Mouse (Mus musculus) heart, postnatal 0 days (tissue): ENCODE results near the gene Tbx4. TPM values are rescaled to one million over a fixed set of nuclear protein-coding genes. Genes with fewer than 3 reads are reported as not detected.

Experiments
- ATAC-seq: fragments of 200-750 bp; cut with Nextera tagmentation; 2 replicates; pipeline ENCODE4 v1.8.0; 2017; ENCODE audit warnings: low read depth, moderate number of reproducible peaks, moderate library complexity; ENCODE audit not compliant: insufficient read depth
- DNase-seq: peaks from one replicate; pipeline ENCODE4 v3.0.0-alpha.2; 2016; ENCODE audit warnings: low spot score
- H3K27ac ChIP-seq: fragments of 300-500 bp; sonication (generic); 2 replicates; pipeline ENCODE4 v1.5.1; 2014; ENCODE audit warnings: low read depth, mild to moderate bottlenecking
- H3K27me3 ChIP-seq: fragments of 300-500 bp; sonication (generic); 2 replicates; pipeline ENCODE4 v1.6.1; 2014; ENCODE audit warnings: low read length, mixed read lengths; ENCODE audit not compliant: control insufficient read depth, insufficient read depth
- H3K36me3 ChIP-seq: fragments of 300-500 bp; sonication (generic); replicated peaks from 2 replicates; pipeline ENCODE4 v1.6.1; 2014; ENCODE audit warnings: low read length, mixed read lengths; ENCODE audit not compliant: control insufficient read depth, insufficient read depth
- H3K4me1 ChIP-seq: fragments of 300-500 bp; sonication (generic); 2 replicates; pipeline ENCODE4 v1.6.1; 2014; ENCODE audit warnings: antibody characterized with exemption; ENCODE audit not compliant: control insufficient read depth, insufficient read depth
- H3K4me2 ChIP-seq: fragments of 300-500 bp; sonication (generic); 2 replicates; pipeline ENCODE4 v1.6.1; 2014; ENCODE audit warnings: low read depth, mild to moderate bottlenecking, low read length, moderate library complexity
- H3K4me3 ChIP-seq: fragments of 300-500 bp; sonication (generic); 2 replicates; pipeline ENCODE4 v1.5.1; 2014; ENCODE audit warnings: low read depth, low read length
- H3K9ac ChIP-seq: fragments of 300-500 bp; sonication (generic); replicated peaks from 2 replicates; pipeline ENCODE4 v1.6.1; 2014; ENCODE audit warnings: low read depth, low read length, mixed read lengths
- H3K9me3 ChIP-seq: fragments of 300-500 bp; sonication (generic); replicated peaks from 2 replicates; pipeline ENCODE4 v1.6.1; 2016; ENCODE audit warnings: low read length; ENCODE audit not compliant: control insufficient read depth
- CTCF ChIP-seq: IDR thresholded peaks from 2 replicates; pipeline ENCODE4 v1.5.1; 2016; ENCODE audit warnings: antibody characterized with exemption, control low read depth, low read depth
- EP300 ChIP-seq: IDR thresholded peaks from 2 replicates; pipeline ENCODE4 v1.6.1; 2016; ENCODE audit warnings: antibody characterized with exemption, low read depth
- WGBS: fragments of 180-500 bp; shearing (Covaris S2); extraction: QIAGEN DNeasy Blood & Tissue Kit; methylation state at CpG from one replicate; pipeline ENCODE4 v1.1.7; 2014; 5-methylcytosine and 5-hydroxymethylcytosine counted together
- polyA plus RNA-seq: library from polyadenylated mRNA; unstranded; fragments of >200 nt; fragmentation: Nextera tagmentation; extraction: Ambion mirVana; gene quantifications from 2 replicates; pipeline ENCODE4 v1.2.1, GENCODE M21; 2015
- total RNA-seq: library from RNA; depleted of rRNA; stranded (reverse); fragments of >200 nt; gene quantifications from 2 replicates; pipeline ENCODE4 v1.2.3, GENCODE M21; 2014; ENCODE audit warnings: low replicate concordance; rRNA removed

The Tbx4 gene
- total and polyA plus RNA-seq, 2 experiments from 2014 or later: 0.05 TPM; not detected in 1

DNA sequence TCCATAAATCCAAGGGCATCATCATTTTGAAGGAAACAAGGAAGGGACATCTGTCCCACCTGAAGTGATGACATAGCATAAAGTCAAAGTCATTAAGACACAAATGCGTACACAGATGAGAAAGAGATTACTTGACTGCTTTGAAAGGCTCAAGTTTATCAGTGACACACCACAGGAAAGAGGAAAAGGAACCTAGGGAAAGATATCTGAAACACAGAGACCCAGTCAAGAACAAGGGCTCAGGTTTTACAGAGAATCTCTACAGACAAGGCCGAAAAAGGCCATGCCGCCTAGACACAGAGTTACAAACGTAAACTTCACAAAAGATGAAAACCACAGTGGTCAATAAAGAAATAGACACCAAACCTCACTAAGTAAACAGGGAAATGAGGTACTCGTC lies 73.6 kb downstream of the Tbx4 start:
- Histone ChIP-seq H3K4me3 (no peak overlapping the region), H3K27ac (no peak overlapping the region), H3K9ac (no peak overlapping the region), H3K27me3 (no peaks in the 10 kb centered on the region), H3K4me1 (no peaks in the 10 kb centered on the region), H3K36me3 (no peaks in the 10 kb centered on the region), H3K9me3 (no peaks in the 10 kb centered on the region), H3K4me2 (no peak overlapping the region)
- 82% methylated on average over 5 of the region's 5 CpGs for WGBS
- ATAC-seq (no peak), DNase-seq (no peak)
- no peak for TF ChIP-seq CTCF

DNA sequence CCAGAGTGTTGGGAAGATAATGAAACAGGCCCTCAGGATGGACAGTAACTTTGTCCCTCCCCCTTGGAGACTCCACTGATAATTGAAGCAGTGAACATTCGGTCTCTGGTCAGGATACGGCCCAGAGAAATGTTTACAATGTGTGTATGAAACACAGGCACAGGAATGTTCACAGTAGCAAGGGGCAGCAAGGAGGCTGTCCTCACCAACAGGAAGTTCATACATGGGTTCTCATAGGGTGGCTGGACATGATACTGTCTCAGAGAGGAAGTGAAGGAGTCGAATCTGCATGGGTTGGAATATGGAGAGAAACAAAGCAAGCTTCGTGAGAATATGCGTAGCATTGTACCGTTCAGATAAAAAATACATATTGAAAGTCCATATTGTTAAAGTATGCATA lies 74.1 kb downstream of the Tbx4 start:
- no peak overlapping the region for H3K27ac ChIP-seq
- no peak overlapping the region for H3K4me2 ChIP-seq
- no peak for DNase-seq
- H3K9me3 ChIP-seq: no peaks in the 10 kb centered on the region
- TF ChIP-seq EP300: no peak
- no peak for TF ChIP-seq CTCF
- ATAC-seq: no peak
- H3K9ac ChIP-seq: no peak overlapping the region
- no peak overlapping the region for H3K4me3 ChIP-seq
- no peaks in the 10 kb centered on the region for H3K36me3 ChIP-seq
- no peaks in the 10 kb centered on the region for H3K4me1 ChIP-seq
- no peaks in the 10 kb centered on the region for H3K27me3 ChIP-seq
- 65% methylated on average over 6 of the region's 6 CpGs for WGBS

DNA sequence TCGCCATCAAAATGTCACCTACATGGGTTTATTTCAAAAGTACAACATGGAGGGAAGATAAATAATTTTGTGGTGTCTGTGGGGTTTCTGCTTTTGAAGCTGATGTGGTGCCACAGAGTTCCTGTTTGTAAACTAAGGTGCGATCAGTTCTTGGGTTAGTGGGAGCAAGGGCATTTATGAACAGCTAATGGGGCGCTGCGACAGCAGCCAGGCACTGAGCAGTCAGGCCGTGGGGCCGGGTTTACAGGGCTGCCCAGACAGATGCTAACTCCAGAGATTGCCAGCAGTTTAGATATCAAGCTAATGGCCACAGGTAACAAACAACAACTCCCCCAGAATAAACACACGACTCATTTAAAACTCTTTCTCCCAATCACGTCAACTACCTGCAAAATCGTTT lies 75.3 kb downstream of the Tbx4 start:
- Histone ChIP-seq H3K9me3 (no peaks in the 10 kb centered on the region), H3K36me3 (no peaks in the 10 kb centered on the region), H3K4me2 (no peak overlapping the region), H3K27ac (no peak overlapping the region), H3K9ac (no peak overlapping the region), H3K27me3 (no peaks in the 10 kb centered on the region), H3K4me3 (no peak overlapping the region), H3K4me1 (no peaks in the 10 kb centered on the region)
- TF ChIP-seq EP300 (no peak), CTCF (no peak)
- DNase-seq (no peak), ATAC-seq (no peak)
- WGBS: 70% methylated on average over 9 of the region's 9 CpGs

Other genes with a start within 250 kb of the Tbx4 start
- 8.5 and 12.0 TPM in 2 replicates for gene Tbx2, start 53.9 kb upstream of the Tbx4 start, total RNA-seq
- gene Tbx2, start 53.9 kb upstream of the Tbx4 start, polyA plus RNA-seq: 1.3 TPM in 2 replicates
- gene Gm11444, start 36.1 kb upstream of the Tbx4 start, total RNA-seq: not detected in 2 replicates
- not detected in 2 replicates for gene Gm11444, start 36.1 kb upstream of the Tbx4 start, polyA plus RNA-seq